Mouse (Mus musculus): ENCODE results near the gene Krt8.

DNA sequence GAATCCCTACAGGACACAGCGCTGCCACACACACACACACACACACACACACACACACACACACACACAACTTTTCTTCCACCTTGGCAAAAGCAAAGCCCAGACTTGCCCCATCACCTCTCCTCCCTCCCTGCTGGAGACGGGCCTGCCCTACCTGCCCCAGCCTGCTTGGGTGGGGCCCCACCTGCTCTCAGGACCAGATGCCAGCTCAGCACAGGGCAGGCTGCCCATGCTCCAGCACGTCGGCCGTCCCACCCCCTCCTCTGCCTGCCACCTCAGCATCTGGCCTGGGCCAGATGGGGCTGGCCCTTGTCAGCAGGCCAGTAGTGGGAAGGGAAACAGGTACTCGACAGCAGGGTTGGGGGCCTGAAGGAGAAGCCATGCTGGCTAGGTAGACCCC, 23.4 kb downstream of the Krt8 start:
- TF ChIP-seq CTCF (IDR thresholded peaks at IDR 0.05; ENCODE audit: insufficient read depth, low read length) (no peak), POLR2A (IDR thresholded peaks at IDR 0.05; ENCODE audit: borderline replicate concordance, extremely low read depth, low read depth, low read length) (no peak)

Measured in lung, adult 2 months (tissue).